Mouse (Mus musculus) stomach, postnatal 0 days (tissue): Measurements from ENCODE around the gene Rsph14.

ENCODE experiments used
- CTCF ChIP-seq: IDR thresholded peaks from 2 replicates; pipeline ENCODE4 v1.5.1; 2016; ENCODE audit warnings: antibody characterized with exemption, low read depth, mild to moderate bottlenecking, moderate library complexity
- EP300 ChIP-seq: optimal IDR thresholded peaks from 2 replicates; pipeline ENCODE3; 2016; ENCODE audit warnings: antibody characterized with exemption

GRCm38 (mm10) chr10:75051364-75052074 is 19.1 kb upstream of the Rsph14 start:
- TF ChIP-seq CTCF: no peak
- TF ChIP-seq EP300: no peak
